Mouse (Mus musculus) cerebellum, adult 9-10 months (tissue): ENCODE measurements around the gene Myo16.

Experiments used
- DNase-seq: peaks from one replicate; pipeline ENCODE4 v3.0.0; 2022

Gene Myo16

GRCm38 (mm10) chr8:10177131-10177530, 23.4 kb downstream of the Myo16 start:
- DNase-seq: no peak

- DNase-seq: no peak
These were observed 25.3 kb downstream of the Myo16 start for GRCm38 (mm10) chr8:10178986-10179385.

GRCm38 (mm10) chr8:10190607-10191006, 36.9 kb downstream of the Myo16 start:
- DNase-seq: no peak

- no peak for DNase-seq
These were observed 44.5 kb downstream of the Myo16 start for GRCm38 (mm10) chr8:10198164-10198563.

GRCm38 (mm10) chr8:10199301-10199700, 45.6 kb downstream of the Myo16 start:
- no peak for DNase-seq

DNA sequence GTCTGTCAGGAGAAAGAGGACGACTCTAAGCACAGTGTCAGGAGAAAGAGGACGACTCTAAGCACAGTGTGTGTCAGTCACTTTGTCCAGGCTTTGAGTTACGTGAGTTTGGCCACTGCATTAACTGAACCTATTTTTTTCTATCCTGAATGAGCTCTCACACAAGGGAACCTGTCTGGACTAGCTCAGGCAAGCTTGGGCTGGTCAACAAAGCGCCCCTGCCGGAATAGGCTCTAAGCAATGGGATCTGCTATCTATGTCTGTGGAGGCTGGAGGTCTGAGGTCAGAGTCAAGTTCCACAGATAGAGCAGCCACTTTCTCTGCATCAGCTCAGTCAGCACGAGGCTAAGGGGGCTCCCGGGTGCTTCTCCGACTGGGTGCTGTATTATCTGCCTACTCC, 46.3 kb downstream of the Myo16 start:
- DNase-seq: no peak

DNA sequence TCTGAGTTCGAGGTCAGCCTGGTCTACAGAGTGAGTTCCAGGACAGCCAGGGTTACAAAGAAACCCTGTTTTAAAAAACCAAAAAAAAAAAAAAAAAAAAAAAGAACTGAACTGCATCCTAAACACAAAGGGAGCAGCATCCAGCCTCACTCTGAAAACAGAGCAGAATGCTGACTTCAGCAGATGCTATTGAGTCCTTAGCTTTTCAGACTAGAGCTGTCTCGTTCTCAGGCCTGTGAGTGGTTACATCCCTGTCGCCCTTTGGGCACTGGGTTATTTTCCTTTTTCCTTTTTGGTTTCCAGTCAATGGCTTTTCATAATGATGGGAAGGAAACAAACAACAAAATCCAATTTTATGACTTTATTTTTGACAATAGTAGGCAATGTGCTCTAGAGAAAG, 61.3 kb downstream of the Myo16 start:
- DNase-seq: no peak

- DNase-seq: no peak
These were observed 66.1 kb downstream of the Myo16 start for GRCm38 (mm10) chr8:10219761-10220276.

DNA sequence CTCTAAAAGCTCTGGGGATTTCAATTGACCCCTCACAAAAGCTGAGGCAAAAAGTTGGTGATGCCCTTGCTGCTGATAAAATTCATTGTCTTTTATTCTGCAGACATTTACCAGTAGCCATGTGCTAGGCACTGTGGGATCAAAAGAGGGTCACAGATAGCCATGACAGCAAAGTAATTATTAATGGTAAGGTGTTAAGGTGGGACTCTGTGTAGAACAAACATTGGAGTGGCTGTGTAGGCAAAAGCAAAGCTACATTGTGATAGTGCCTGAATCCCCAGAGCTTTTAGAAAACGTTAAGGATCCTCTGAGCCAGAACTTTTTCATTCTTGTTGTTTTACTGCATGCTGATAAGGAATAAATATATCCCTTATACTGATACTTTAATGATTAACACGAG, 69.1 kb downstream of the Myo16 start:
- DNase-seq: no peak

- DNase-seq: no peak
These were observed 70.0 kb downstream of the Myo16 start for GRCm38 (mm10) chr8:10223528-10224194.

- no peak for DNase-seq
These were observed 70.7 kb downstream of the Myo16 start for GRCm38 (mm10) chr8:10224305-10224971.

GRCm38 (mm10) chr8:10225018-10225417, 71.3 kb downstream of the Myo16 start:
- no peak for DNase-seq

- peak; percentile 39 for DNase-seq
These were observed 77.1 kb downstream of the Myo16 start for GRCm38 (mm10) chr8:10230746-10231369.

- no peak for DNase-seq
These were observed 80.8 kb downstream of the Myo16 start for GRCm38 (mm10) chr8:10234516-10234915.

- DNase-seq: no peak
These were observed 89.6 kb downstream of the Myo16 start for GRCm38 (mm10) chr8:10243344-10243743.

DNA sequence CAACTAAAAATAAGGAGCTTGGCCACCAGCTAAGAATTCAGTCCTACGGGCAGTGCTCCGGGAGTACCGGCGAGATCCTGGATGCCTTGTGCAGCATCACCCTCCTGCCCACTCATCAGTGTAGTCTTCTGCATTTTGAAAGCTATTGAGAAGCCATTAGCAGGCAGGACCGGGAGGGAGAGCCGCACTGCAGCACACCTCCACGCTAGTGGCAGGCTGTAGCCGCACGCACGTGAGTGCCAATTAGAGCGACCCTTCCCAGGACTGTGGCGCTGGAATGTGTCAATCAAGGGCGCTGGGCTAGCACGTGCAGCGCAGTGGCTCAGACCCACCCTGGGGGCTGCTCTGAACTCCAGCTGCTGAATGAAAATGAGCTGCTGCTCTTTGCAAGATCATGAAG, 95.4 kb downstream of the Myo16 start:
- DNase-seq: no peak

GRCm38 (mm10) chr8:10255741-10256140, 102.0 kb downstream of the Myo16 start:
- DNase-seq: no peak

DNA sequence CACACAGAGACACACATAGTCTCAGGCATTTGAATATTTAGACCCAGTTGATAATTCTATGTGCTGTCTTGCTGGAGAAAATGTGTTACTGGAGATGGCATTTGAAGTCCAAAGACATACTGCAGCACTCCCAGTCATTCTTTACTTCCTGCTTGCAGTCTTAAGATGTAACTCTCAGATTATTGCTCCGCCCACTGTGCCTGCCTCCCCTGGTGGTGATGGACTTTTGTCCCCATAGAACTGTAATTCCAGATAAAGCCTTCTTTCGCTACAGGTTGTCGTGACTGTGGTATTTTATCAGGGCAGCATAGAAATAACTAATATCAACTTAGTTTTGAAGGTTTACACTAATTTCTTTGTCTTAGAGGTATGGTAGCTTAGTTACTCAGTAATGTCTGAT, 102.9 kb downstream of the Myo16 start:
- no peak for DNase-seq

DNA sequence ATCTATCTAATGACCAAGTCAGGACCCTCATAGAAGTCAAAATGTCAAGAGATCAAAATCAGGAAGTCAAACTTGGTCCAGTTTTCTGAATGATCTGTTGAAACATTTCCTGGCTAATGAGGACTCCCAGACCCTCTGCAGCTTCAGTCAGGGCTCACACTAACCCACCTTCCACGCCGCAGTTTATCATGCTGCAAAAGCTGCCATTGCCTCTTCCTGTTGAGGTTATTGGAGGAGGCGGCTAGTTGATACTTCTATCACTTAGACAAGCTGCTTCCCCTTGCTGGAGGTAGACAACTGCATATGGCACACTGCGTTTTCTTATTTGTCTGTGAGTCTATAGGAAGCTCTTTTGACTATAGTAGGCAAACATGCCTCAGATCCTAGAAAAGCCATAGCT, 116.4 kb downstream of the Myo16 start:
- no peak for DNase-seq

DNA sequence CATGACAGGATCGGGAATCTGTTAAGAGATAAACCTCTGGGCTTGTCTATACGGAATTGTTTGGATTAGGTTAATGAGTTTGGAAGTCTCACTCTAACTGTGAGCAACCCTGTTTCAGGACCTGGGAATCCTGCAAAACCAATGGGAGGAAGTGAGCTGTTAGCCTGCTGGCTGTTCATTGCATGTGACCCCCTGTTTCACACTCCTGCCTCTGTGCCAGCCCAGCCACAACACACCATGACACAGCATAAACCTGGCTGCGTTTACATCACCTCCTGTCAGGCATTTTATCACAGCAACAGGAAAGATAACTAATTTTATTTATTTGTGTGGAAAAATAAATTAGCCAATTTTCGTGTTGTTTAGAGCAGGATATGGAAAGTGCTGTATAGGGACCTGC, 138.9 kb downstream of the Myo16 start:
- no peak for DNase-seq

DNA sequence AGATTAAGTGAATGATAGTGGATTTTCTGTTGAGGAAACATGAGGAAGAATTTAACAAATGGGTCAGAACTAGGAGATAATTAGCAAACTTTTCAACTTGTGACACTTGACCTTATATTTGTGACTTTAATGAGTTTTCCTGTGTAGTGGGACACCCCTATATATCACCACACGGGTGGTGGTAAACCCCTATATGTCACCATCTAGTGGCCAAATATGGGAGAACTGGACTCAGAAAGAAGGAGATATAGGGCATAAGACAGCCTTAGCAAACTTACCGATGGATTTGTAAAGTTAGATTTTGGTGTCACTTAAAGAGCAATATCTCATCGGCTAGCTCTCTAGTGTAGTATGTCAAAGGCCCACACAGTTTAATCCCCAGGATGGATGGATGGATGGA, 147.1 kb downstream of the Myo16 start:
- peak; percentile 13 for DNase-seq

DNA sequence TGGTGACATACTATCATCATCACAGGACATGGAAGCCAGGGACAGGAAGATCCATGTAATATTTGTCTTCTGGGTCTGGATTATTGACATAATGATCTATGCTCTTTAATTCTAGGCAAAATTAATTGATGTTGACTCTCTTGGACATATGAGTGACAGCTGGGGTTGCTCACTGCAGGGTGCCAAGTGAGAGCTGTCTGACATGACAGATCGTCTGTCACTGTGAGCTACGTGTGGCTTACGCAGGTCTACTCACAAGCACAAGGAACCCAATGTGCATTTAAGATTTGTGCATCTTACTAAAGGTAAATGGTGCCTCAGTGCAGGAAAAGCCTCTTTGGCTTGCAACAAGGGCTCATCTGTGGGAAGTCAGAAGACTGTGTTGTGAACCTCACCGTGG, 149.3 kb downstream of the Myo16 start:
- no peak for DNase-seq

DNA sequence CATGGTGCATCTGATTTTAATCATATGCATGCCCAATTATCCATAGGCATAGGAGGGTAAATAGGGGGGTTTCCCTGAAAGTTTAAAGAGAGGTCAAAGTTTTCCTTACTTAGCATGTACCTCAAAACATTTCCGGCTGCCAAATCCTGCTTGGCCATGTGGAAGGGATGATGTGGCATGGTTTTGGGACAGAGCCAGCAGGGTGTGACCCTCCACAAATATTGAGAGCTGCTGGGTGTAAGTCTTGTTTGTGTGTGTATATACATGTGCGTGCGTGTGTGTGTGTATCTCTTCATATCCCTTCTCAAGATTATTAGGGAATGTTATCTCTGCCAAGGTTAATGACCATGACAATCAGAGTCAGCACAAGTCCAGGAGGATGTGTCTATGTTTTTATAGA, 150.3 kb downstream of the Myo16 start:
- no peak for DNase-seq

- DNase-seq: no peak
These were observed 151.0 kb downstream of the Myo16 start for GRCm38 (mm10) chr8:10304721-10305120.
